Mouse (Mus musculus): ENCODE measurements around the gene Iqgap2. TPM values are rescaled to one million over a fixed set of nuclear protein-coding genes. Genes with fewer than 3 reads are reported as not detected.
A peak's percentile ranks its signal among the peaks of the same experiment; 100 is the strongest.

Iqgap2 gene
- total RNA-seq (2021): 147 and 157 TPM in 2 replicates
- long read RNA-seq, partial matches to known transcripts: 28 of 34 reads
- long read RNA-seq, other reads (novel, unspliced or antisense): 6 of 34 reads

DNA sequence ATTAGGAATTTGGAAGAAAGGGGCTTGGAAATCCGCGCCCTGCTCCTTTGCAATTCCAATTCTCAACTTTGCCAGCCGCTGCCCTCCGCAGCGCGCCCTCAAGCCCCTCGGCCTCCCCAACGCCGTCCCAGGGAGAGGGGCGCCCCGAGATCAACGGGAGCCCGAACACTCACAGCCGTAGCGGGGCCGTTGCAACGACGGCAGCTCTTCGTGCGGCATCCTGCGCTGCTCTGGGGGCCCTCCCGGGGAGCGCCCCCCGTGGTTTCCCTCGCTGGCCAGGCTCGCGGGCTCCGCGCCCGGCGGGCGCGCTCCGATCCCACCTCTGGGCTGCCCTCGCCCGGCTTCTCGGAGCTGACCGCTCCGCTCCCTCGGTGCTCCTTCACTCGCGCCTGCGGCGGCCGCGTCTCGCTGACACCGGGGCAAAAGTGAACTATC lies at the start of gene Iqgap2:
Gene Iqgap2 (minus strand): TSS at position 432 of the 435 bp plus-strand sequence.
- DNase-seq: no peak

DNA sequence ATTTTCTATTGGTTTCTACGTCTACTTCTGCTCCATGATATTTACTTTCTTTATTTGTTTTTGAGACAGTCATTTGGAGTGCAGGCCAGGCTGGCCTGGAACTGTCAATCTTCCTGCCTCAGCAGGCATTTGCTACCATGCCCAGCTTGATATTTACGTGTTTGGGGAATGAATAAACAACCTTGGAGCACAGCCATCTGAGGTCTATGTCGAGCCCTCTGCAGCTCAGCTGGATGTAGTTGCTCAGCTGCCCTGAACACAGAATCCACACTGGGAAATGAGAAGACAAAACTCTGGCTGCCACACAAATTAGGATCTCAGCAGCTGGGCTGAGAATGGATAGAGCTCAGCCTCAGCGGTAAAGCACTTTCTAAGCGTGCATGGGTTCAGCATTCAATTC lies 49.1 kb upstream of the Iqgap2 start:
- DNase-seq: no peak

DNA sequence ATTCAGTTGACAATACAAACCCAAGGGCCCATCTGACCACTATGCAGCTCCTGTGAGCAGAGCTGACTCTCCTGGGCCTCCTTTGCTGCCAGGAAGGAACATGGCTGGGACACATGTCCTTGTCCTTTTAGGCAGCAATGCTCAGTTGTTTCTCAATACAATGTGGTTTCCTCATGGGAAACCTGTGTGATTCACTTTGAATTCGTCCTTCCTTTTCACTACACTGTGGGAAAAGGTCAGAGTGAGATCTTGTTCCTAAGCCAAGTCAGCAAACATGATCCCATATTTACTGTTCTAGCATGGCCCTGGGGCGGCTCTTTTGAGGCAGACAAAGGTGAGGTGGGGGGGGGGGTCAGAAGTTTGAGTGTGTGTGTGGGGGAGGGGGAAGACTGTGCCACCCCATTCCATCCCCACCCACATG lies 32.5 kb upstream of the Iqgap2 start:
- no peak for DNase-seq

GRCm38 (mm10) chr13:95922626-95923025 lies 30.9 kb upstream of the Iqgap2 start:
- peak; percentile 28 for DNase-seq

DNA sequence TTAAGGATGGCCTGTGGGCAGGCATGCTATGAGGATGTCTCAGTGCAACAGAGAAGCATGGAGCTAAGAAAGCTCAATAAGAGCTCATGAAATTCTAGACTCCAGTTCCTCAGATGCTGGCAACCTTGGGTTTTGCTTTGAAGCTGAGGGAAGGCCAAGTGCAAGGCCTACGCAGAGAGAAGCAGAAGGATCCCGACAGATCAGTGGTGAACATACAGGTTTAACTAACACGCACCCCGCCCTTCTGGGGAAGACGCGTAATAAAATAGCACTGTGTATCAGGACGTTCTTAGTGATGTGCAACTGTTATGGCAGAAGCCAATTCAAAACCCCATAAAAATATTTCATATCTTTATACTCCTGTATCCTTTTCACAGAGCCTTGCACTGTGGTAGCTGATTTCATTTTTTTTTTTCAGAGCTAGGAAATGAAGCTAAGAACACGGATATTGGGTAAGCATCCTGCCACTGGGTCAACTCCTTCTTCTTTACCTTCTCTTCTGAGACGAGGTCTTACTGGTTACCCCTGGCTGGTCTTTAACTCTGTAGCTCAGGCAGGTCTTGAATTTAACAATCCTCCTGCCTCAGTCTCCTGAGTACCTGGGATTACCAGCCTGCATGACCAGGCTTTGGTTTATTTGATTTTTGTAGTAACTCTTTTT lies 27.0 kb upstream of the Iqgap2 start:
- no peak for DNase-seq

GRCm38 (mm10) chr13:95913046-95913406 lies 21.3 kb upstream of the Iqgap2 start:
- no peak for DNase-seq

GRCm38 (mm10) chr13:95912157-95913045 lies 20.7 kb upstream of the Iqgap2 start:
- DNase-seq: peak; percentile 48

DNA sequence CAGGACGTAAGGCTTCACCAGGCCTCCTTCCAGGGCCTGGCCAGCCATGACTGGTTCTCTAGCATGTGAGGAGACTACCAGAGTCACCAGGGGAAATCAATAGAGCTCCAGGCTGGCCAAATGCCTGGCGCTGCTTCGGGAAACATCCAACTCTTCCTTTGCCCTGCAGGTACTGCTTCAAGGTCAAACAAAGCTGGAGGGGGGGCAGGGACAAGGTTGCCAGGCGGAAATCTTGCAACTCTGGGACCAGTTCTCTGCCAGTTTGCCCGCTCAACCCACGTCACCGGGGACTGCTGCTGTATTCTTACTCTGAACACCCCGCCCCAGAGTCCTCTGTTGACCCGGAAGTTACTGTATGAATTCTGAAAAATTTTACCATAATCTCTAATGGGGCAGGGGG lies 18.5 kb upstream of the Iqgap2 start:
- DNase-seq: no peak

- no peak for DNase-seq
Observed at GRCm38 (mm10) chr13:95909244-95909643, 17.5 kb upstream of the Iqgap2 start.

DNA sequence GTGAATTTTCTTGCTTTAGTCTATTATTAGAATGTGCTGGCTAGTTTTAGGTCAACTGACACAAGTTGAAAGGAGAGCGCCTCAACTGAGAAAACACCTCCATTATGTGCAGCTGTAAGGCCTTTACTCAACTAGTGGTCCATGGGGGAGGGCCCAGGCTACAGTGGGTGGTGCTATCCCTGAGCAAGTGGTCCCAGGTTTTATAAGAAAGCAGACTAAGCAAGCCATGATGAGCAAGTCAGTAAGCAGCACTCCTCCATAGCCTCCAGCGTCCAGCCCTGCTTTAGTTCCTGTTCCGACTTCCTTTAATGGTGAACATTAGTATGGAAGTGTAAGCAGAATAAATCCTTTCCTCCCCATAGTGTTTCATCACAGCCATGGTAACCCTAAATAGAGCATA lies 11.0 kb upstream of the Iqgap2 start:
- no peak for DNase-seq

DNA sequence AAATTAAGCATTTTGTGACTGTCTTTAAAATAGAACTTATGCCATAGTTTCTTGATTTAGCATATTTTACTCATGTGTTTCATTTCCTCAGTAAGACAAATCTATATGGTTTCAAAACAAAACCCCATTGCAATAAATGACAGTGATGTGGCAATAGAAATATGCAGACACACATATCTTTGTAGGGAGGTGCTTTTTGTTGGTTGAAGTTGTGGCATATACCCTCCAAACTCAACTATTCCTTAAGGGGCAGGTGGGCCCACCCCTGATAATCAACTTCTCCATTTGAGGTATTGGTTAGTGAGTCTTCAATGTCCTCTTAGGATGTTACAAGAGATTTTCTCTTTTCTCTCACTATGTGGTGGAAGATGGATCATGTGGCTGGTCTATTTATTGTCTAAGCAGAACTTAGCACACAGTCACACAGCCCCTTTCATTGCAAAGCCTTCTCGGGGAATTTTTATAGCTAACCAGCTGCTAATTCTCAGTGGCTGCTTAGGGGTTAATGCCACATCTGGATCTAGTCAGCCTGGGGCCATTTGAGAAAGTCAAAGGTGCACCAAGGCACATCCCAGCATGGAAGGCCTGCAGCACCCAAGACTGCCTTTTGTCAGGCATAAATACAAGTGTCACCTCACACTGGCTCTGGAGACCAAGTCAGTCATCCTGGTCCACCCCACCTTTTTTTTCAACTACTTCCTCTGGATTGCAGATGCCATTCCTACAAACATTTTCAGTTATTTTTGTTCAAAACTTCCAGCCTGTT lies 8.3 kb upstream of the Iqgap2 start:
- DNase-seq: no peak

- DNase-seq: peak; percentile 20
Observed at GRCm38 (mm10) chr13:95896501-95896900, 4.8 kb upstream of the Iqgap2 start.

GRCm38 (mm10) chr13:95893166-95893565 lies 1.4 kb upstream of the Iqgap2 start:
- no peak for DNase-seq

- no peak for DNase-seq
Observed at GRCm38 (mm10) chr13:95892611-95893145, 956 bp upstream of the Iqgap2 start.

DNA sequence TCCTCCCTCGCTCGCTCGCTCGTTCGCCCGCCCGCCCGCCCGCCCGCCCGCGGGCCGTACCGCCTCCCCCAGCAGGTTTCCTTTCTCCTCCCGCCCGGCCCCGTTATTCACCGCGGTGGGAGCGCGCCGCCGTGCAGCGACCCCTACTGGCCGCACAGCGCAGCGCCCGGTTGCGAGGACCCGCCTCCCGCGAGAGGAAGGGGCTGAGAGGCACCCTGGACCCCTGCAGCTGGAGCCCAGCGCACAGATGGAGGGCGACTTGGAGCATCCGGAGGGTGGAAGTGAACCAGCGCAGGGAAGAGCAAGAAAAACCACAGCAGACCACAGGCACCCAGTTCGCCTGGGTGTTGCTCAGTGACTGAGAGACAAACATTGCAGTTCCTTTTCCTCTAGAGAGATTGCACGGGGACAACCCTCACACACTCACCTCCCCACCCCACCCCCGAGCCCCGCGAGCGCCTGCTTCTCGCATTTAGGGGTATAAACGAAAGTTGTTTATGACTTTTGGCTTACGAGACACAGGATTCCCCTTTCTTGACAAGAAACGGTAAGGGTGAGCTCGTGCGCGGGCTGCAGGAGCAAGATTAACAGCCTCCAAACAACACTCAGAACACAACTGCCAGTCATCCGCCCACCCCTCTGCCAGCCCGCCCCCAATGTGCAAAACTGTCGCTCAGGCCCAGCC lies 346 bp upstream of the Iqgap2 start:
- DNase-seq: peak; percentile 89

DNA sequence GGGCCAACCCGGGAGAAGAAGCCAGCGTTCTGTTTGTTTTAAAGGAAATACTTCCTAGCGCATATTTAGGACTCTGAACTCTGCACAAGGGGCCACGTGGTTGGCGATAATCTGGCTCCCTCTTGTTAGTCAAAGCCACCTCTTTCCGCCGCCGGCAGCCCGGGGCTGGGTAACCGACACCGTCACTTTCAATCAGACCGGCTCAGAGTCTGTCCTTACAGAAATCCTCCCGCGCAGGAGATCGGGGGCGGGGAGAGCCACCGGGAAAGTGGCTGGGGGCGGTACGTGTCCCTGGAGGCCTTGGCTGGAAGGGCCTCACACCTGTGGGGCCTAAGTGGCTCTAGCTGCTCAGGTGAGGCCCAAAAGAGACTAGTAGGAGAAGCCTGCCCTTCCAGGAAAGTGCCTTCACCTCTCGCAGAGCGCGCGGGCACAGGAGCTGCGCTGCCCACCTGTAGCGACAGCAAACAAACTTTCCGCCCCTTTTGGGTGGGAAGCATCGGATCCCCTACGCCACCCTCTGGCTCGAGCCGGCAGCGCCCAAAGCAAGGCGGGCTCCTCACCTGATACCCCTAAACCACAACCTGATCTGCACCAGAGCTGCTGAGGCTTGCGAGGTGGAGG lies 761 bp downstream of the Iqgap2 start:
- peak; percentile 70 for DNase-seq

DNA sequence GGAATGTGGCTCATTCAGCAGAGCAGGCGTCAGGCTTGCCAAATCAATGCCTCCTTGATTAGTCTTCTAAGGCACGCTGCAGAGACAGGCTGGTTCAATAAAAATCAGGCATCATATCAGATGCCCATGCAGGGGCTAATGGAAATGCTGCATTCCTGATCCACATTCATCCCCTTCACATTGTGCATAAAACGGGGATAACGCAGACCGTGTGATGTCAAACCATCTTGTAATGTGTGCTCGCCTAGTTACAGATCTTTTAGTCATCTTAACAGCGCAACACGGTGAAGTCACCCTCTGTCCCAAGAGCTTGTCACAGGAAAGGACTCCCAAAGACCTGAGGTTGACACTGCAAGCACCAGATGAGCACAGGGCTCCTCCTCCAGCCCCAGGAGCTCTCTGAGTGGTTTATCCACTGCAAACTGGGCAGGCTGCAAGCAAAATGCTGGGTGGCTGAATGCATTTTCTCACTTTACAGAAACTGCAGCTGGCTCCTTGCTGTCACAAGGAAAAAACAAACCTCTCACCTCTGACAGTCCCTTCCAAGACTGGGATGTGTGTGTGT lies 1.7 kb downstream of the Iqgap2 start:
- peak; percentile 54 for DNase-seq

GRCm38 (mm10) chr13:95889366-95889765 lies 2.4 kb downstream of the Iqgap2 start:
- DNase-seq: no peak

GRCm38 (mm10) chr13:95888621-95889020 lies 3.1 kb downstream of the Iqgap2 start:
- DNase-seq: no peak

DNA sequence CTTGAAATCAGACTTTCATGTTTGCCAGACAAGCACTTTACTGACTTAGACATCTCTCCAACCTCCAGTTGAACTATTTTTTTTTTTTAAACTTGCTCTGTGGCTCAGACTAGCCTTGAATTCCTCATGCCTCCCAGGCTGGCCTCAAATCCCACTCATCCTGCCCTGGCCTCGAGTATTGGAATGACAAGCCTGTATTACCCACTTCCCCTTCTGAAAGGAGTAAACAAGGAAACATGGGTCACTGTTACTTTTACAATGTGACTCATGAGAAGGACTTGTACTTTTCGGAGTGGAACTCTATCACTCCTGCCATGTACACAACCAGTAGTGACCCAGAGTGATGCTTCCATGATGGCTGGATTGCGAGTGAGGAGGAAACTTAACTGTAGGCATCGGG lies 3.6 kb downstream of the Iqgap2 start:
- DNase-seq: no peak

DNA sequence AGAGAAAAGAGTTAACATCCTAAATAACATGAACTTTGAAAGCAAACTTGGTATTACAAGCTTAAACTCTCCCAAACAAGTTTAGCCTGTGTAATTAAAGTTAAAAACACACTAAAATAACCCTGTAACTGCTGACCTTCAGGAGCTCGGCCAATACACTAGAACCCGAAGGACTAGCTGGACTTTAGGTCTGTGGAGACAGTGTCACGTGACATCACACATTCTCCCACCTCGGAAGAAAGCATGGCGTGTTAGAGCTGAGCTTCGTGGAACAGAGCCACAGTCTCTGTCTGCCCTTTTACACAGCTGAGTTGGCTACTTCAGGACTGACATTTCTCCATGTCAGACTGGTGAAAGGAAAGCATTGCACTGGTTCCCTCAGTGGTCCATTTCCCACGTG lies 4.3 kb downstream of the Iqgap2 start:
- no peak for DNase-seq

Data from adrenal gland, postnatal 25 days (tissue).